Mouse (Mus musculus): ENCODE measurements around the gene Lrmp. TPM values are rescaled to one million over a fixed set of nuclear protein-coding genes. Genes with fewer than 3 reads are reported as not detected.

The Lrmp gene
- polyA plus RNA-seq (2016; fragmentation: Nextera tagmentation; extraction: Ambion mirVana): 2.3 and 2.7 TPM in 2 replicates

DNA sequence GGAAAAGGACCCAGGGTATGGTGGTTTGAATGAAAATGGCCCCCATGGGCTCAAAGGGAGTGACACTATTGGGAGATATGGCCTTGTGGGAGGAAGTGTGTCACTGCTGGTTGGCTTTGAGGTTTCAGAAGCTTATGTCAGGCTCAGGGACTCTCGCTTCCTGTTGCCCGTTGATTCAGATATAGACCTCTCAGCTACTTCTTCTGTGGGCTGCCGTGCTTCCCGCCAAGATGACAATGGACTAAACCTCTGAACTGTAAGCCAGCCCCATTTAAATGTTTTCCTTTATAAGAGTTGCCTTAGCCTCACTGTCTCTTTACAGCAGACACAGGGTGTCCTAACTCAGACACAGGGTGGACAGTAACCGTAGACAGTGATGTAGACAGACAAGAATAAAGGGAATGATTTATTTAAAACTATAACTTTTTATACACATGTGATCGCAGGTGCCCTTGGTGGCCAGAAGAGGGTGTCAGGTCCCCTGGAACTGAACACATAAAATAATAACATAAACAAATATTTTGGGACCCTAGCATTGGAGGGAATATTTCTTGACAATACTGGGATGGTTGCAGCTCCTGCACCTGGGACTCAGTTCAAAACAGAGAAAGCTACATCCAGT lies at the start of gene Lrmp:
Lrmp (plus strand) TSS at position 178 of the 622 bp plus-strand sequence.
- Histone ChIP-seq H3K27me3 (replicated peaks) (no peaks in the 10 kb centered on the region), H3K9ac (peak within 1 kb of the TSS; percentile 15; the same call in 1 of the 2 replicates), H3K9me3 (replicated peaks) (peaks cover 1% of the 10 kb centered on the region; the same call in 1 of the 2 replicates), H3K4me3 (no peak within 1 kb of the TSS), H3K4me1 (replicated peaks) (peaks cover 16% of the 10 kb centered on the region), H3K27ac (ENCODE audit: poor library complexity, severe bottlenecking) (no peak within 1 kb of the TSS), H3K36me3 (no peaks in the 10 kb centered on the region), H3K4me2 (no peak within 1 kb of the TSS)
- ATAC-seq (ENCODE audit: insufficient number of reproducible peaks, low FRiP score): no peak
- 61% methylated on average over 6 of the region's 6 CpGs for WGBS

DNA sequence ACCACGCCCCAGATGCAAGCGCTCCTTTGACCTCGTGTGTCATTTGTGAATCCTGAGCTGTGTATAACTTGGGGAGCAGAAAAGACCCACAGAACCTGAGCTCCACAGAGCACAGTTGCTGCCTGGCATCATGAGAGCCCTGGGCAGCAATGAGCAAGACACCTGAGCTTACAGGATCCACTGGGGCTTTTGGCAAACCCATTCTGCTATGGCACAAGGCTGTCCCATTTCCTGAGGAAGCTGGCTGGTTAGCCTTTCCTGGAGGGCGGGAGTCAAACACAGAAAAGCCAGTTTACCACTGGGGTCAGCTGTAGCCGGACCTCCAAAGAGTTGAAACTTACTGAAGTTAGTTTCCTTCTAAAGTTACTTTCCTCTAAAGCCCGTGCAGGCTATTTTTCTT lies 49.0 kb upstream of the Lrmp start:
- H3K4me3 ChIP-seq: no peak overlapping the region
- no peak overlapping the region for H3K9ac ChIP-seq
- no peak overlapping the region for H3K4me2 ChIP-seq
- no peaks in the 10 kb centered on the region for H3K9me3 ChIP-seq (replicated peaks)
- H3K27me3 ChIP-seq (replicated peaks): no peaks in the 10 kb centered on the region
- 80% methylated on average over 6 of the region's 6 CpGs for WGBS
- H3K4me1 ChIP-seq (replicated peaks): no peaks in the 10 kb centered on the region; the same call in 1 of the 2 replicates
- ATAC-seq (ENCODE audit: insufficient number of reproducible peaks, low FRiP score): no peak
- H3K27ac ChIP-seq (ENCODE audit: poor library complexity, severe bottlenecking): no peak overlapping the region
- no peaks in the 10 kb centered on the region for H3K36me3 ChIP-seq

- Histone ChIP-seq H3K4me1 (replicated peaks) (no peaks in the 10 kb centered on the region; the same call in 1 of the 2 replicates), H3K9ac (no peak overlapping the region), H3K36me3 (no peaks in the 10 kb centered on the region), H3K4me3 (no peak overlapping the region), H3K9me3 (replicated peaks) (no peaks in the 10 kb centered on the region), H3K4me2 (no peak overlapping the region), H3K27ac (ENCODE audit: poor library complexity, severe bottlenecking) (no peak overlapping the region), H3K27me3 (replicated peaks) (no peaks in the 10 kb centered on the region)
- ATAC-seq (ENCODE audit: insufficient number of reproducible peaks, low FRiP score): no peak
- WGBS: 53% methylated on average over 8 of the region's 8 CpGs
Measured at GRCm38 (mm10) chr6:145067679-145068078, 47.8 kb upstream of the Lrmp start.

DNA sequence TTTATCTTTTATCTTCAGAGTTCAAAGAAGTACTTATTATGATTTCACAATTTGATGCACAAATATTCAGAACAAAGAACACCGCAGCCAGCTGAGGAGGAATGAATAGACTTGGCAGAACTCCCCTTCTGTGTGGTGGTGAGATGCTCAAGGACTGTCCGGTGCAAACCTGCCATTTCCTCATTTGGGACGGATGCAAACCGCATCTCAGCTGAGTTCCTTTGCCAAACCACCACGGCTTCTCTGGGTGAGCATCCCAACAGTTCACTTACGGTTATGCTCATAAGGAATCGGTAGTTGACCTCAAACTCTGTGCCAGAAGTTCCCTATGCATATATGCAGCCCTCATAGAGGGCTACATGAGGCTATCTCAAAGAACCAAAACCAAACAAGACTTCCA lies 46.1 kb upstream of the Lrmp start:
- Histone ChIP-seq H3K36me3 (no peaks in the 10 kb centered on the region), H3K27ac (ENCODE audit: poor library complexity, severe bottlenecking) (no peak overlapping the region), H3K9ac (no peak overlapping the region), H3K4me3 (no peak overlapping the region), H3K27me3 (replicated peaks) (peaks cover 13% of the 10 kb centered on the region), H3K9me3 (replicated peaks) (no peaks in the 10 kb centered on the region), H3K4me1 (replicated peaks) (no peaks in the 10 kb centered on the region; the same call in 1 of the 2 replicates), H3K4me2 (no peak overlapping the region)
- WGBS: 84% methylated on average over 7 of the region's 7 CpGs
- ATAC-seq (ENCODE audit: insufficient number of reproducible peaks, low FRiP score): no peak

- H3K4me3 ChIP-seq: no peak overlapping the region
- no peak overlapping the region for H3K4me2 ChIP-seq
- no peak overlapping the region for H3K9ac ChIP-seq
- H3K36me3 ChIP-seq: no peaks in the 10 kb centered on the region
- H3K27ac ChIP-seq (ENCODE audit: poor library complexity, severe bottlenecking): no peak overlapping the region
- ATAC-seq (ENCODE audit: insufficient number of reproducible peaks, low FRiP score): no peak
- no peaks in the 10 kb centered on the region for H3K9me3 ChIP-seq (replicated peaks)
- H3K27me3 ChIP-seq (replicated peaks): peaks cover 16% of the 10 kb centered on the region
- 79% methylated on average over 2 of the region's 2 CpGs for WGBS
- H3K4me1 ChIP-seq (replicated peaks): peaks cover under 1% of the 10 kb centered on the region; the same call in 1 of the 2 replicates
Measured at GRCm38 (mm10) chr6:145069921-145070320, 45.5 kb upstream of the Lrmp start.

- Histone ChIP-seq H3K4me3 (no peak overlapping the region), H3K36me3 (no peaks in the 10 kb centered on the region), H3K4me2 (no peak overlapping the region), H3K27me3 (replicated peaks) (peaks cover 35% of the 10 kb centered on the region), H3K9me3 (replicated peaks) (no peaks in the 10 kb centered on the region), H3K9ac (no peak overlapping the region), H3K27ac (ENCODE audit: poor library complexity, severe bottlenecking) (no peak overlapping the region), H3K4me1 (replicated peaks) (peaks cover 11% of the 10 kb centered on the region)
- ATAC-seq (ENCODE audit: insufficient number of reproducible peaks, low FRiP score): no peak
Measured at GRCm38 (mm10) chr6:145074461-145074860, 41.0 kb upstream of the Lrmp start.

DNA sequence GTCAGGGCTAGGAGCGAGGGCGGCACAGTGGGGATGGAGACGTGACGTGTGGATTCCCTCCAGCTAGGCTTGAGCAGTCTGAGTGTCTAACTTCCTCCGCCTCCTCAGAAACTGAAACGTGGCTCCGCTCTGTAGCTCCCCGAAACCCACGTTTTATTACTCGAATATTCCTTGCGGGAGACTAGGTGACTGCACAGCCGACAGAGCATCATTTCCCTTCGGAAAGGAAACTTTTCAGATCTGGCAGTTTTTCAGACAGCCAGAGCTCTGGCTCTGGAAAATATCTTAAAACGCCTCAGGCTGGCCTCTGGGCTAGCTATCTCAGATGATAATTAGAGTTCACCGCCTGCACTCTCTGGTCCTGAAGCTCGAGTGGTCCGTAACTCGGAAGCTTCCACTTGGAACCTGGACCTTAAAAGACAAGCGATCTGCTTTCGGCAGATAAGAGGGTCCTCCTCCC lies 40.3 kb upstream of the Lrmp start:
- no peaks in the 10 kb centered on the region for H3K9me3 ChIP-seq (replicated peaks)
- H3K4me1 ChIP-seq (replicated peaks): peaks cover 11% of the 10 kb centered on the region
- H3K9ac ChIP-seq: peak overlapping the region; percentile 58
- WGBS: under 1% methylated on average over 20 of the region's 20 CpGs
- peak overlapping the region; percentile 98 for H3K4me2 ChIP-seq
- no peak overlapping the region for H3K27ac ChIP-seq (ENCODE audit: poor library complexity, severe bottlenecking)
- peaks cover 35% of the 10 kb centered on the region for H3K27me3 ChIP-seq (replicated peaks)
- ATAC-seq (ENCODE audit: insufficient number of reproducible peaks, low FRiP score): no peak
- H3K4me3 ChIP-seq: peak overlapping the region; percentile 57
- no peaks in the 10 kb centered on the region for H3K36me3 ChIP-seq

GRCm38 (mm10) chr6:145075548-145076224 lies 39.8 kb upstream of the Lrmp start, which contains the start of gene Bcat1:
Gene Bcat1 (minus strand): TSS chr6:145076184.
- H3K27ac ChIP-seq (ENCODE audit: poor library complexity, severe bottlenecking): no peak within 1 kb of the TSS
- ATAC-seq (ENCODE audit: insufficient number of reproducible peaks, low FRiP score): no peak
- under 1% methylated on average over 39 of the region's 39 CpGs for WGBS

GRCm38 (mm10) chr6:145076286-145076685 lies 39.2 kb upstream of the Lrmp start:
- H3K4me1 ChIP-seq (replicated peaks): peaks cover 11% of the 10 kb centered on the region
- peak overlapping the region; percentile 57 for H3K4me3 ChIP-seq
- no peaks in the 10 kb centered on the region for H3K9me3 ChIP-seq (replicated peaks)
- H3K27me3 ChIP-seq (replicated peaks): peaks cover 35% of the 10 kb centered on the region
- no peak overlapping the region for H3K27ac ChIP-seq (ENCODE audit: poor library complexity, severe bottlenecking)
- WGBS: 24% methylated on average over 9 of the region's 9 CpGs
- H3K36me3 ChIP-seq: no peaks in the 10 kb centered on the region
- H3K4me2 ChIP-seq: peak overlapping the region; percentile 98
- no peak overlapping the region for H3K9ac ChIP-seq
- no peak for ATAC-seq (ENCODE audit: insufficient number of reproducible peaks, low FRiP score)

More at GRCm38 (mm10) chr6:145075548-145076224, 39.8 kb upstream of the Lrmp start, which contains the start of gene Bcat1:
- Histone ChIP-seq H3K27me3 (replicated peaks) (peaks cover 35% of the 10 kb centered on the region), H3K4me3 (peak within 1 kb of the TSS; percentile 57), H3K4me1 (replicated peaks) (peaks cover 11% of the 10 kb centered on the region), H3K4me2 (peak within 1 kb of the TSS; percentile 98), H3K9me3 (replicated peaks) (no peaks in the 10 kb centered on the region), H3K9ac (peak within 1 kb of the TSS; percentile 58), H3K36me3 (no peaks in the 10 kb centered on the region)

DNA sequence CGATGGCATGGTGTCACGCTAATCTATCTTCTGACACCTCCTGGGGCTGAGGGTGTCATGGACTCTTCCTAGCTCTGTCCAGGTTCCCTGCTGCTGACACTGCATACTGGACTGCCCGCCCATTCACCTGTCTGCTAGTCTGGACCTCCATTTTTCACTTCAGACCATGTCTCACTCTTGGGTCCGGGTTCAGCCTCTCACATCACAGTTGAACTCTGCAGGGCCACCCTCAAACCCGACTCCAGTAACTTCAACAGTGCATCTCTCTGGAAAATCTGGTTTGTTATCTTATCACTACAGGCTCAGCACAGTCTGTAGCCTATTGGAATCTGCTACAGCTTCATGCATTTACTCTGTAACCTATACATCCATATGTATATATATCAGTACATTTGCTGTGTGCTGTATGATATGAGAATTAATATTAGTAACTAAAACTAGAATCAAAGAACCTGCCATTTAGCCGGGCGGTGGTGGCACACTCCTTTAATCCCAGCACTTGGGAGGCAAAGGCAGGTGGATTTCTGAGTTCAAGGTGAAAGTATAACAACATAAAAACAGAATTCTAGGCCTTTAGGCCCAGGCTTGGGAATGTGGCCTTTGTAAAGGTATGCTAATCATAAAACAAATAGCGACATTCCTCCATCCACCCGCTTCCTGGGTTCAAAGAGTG lies 36.2 kb upstream of the Lrmp start:
- 59% methylated on average over 9 of the region's 9 CpGs for WGBS
- no peak for ATAC-seq (ENCODE audit: insufficient number of reproducible peaks, low FRiP score)
- H3K4me2 ChIP-seq: no peak overlapping the region

GRCm38 (mm10) chr6:145081721-145082120 lies 33.7 kb upstream of the Lrmp start:
- H3K36me3 ChIP-seq: no peaks in the 10 kb centered on the region
- H3K4me2 ChIP-seq: no peak overlapping the region
- H3K27ac ChIP-seq (ENCODE audit: poor library complexity, severe bottlenecking): no peak overlapping the region
- no peak overlapping the region for H3K4me3 ChIP-seq
- WGBS: 60% methylated on average over 4 of the region's 4 CpGs
- ATAC-seq (ENCODE audit: insufficient number of reproducible peaks, low FRiP score): no peak
- peaks cover 8% of the 10 kb centered on the region; the same call in 1 of the 2 replicates for H3K27me3 ChIP-seq (replicated peaks)
- H3K9me3 ChIP-seq (replicated peaks): no peaks in the 10 kb centered on the region
- no peak overlapping the region for H3K9ac ChIP-seq
- no peaks in the 10 kb centered on the region for H3K4me1 ChIP-seq (replicated peaks)

More for the DNA sequence above, 36.2 kb upstream of the Lrmp start:
- Histone ChIP-seq H3K9ac (no peak overlapping the region), H3K4me3 (no peak overlapping the region), H3K36me3 (no peaks in the 10 kb centered on the region), H3K9me3 (replicated peaks) (no peaks in the 10 kb centered on the region), H3K27me3 (replicated peaks) (peaks cover 23% of the 10 kb centered on the region), H3K27ac (ENCODE audit: poor library complexity, severe bottlenecking) (no peak overlapping the region), H3K4me1 (replicated peaks) (peaks cover 11% of the 10 kb centered on the region)
